Mouse (Mus musculus): ENCODE results near the gene Fam216a. TPM values are rescaled to one million over a fixed set of nuclear protein-coding genes. Genes with fewer than 3 reads are reported as not detected.

Gene Fam216a
- polyA plus RNA-seq, 1 experiment = 3.2 TPM

DNA sequence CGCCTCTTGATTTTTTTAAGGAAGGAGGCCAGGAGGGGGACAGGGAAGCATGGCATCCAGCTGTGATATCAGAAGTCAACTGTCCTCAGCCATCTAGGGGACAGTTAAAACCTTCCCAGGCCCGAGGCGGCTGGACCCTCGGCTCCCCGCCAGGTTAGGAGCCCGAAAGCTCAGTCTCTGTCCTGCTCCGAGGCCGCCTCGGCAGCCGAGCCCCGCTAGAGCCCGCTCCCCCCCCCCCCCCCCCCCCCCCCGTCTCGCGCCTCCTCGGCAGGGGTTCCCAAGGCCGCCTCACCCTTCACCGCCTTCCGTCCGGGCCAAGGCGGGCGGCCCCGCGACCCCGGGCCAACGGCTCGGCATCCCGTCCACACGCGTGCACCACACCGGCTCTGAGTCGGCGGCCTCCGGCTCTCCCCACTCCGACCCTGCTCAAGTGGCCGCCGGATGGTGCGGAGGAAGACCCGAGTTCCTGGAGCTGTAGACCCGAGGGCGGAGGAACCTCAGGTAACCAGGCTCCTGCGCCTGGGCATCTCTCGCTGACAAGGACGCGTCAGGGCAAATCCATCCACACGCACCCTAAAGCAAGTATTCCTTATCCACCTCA, 473 bp downstream of the Fam216a start, which contains the start of gene Gpn3:
Gpn3 (plus strand) TSS at position 286 of the 601 bp plus-strand sequence.
- peaks cover 2% of the 10 kb centered on the region; the same call in 1 of the 2 replicates for H3K4me1 ChIP-seq (ENCODE audit: control insufficient read depth, insufficient read depth, insufficient read length, low read length)
- 3% methylated on average over 35 of the region's 46 CpGs for WGBS
- H3K27ac ChIP-seq (ENCODE audit: insufficient read depth, low read depth, low read length) = peak within 1 kb of the TSS; percentile 62
- peaks cover 4% of the 10 kb centered on the region; the same call in 1 of the 2 replicates for H3K36me3 ChIP-seq (ENCODE audit: control insufficient read depth, insufficient read depth, low read length)
- H3K4me3 ChIP-seq (ENCODE audit: low read depth, low read length) = peak within 1 kb of the TSS; percentile 71
- no peak for TF ChIP-seq POLR2A (IDR thresholded peaks at IDR 0.05; ENCODE audit: low read depth, low read length)
- no peak for TF ChIP-seq CTCF (IDR thresholded peaks at IDR 0.05; ENCODE audit: extremely low read depth, insufficient read length, insufficient replicate concordance, low read depth, low read length)
- H3K27me3 ChIP-seq (ENCODE audit: control insufficient read depth, insufficient read depth, low read length) = no peaks in the 10 kb centered on the region

DNA sequence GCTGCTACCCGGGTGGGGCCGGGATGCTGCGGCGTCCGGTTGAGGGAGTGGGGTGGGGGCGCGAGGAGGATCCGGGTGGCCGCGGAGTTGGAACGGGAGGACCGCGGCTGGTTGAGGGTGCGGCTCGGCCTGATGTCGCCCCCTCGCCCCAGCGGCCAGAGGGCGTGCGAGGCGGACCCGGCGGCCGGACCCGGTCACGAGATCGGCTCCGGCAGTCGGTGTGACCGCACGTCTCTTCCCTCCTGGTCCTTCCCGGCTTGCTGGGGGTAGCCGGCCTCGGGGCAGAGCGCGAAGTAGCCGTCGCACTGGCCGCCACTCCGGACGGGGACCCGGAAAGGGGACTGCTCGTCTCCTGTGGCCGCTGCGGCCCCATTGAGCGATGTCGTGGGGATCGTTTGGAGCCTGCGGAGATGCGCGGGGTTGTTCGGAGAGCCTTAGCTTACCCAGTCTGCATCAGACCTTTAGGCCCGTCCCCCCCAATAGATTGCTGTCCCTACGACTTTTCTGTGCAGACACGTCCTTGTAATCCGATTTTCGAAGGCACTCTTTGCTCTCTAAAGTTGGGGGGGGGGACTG, 17.6 kb downstream of the Fam216a start:
- peak overlapping the region; percentile 55 for H3K27ac ChIP-seq (ENCODE audit: insufficient read depth, low read depth, low read length)
- peaks cover 1% of the 10 kb centered on the region; the same call in 1 of the 2 replicates for H3K36me3 ChIP-seq (ENCODE audit: control insufficient read depth, insufficient read depth, low read length)
- no peaks in the 10 kb centered on the region for H3K27me3 ChIP-seq (ENCODE audit: control insufficient read depth, insufficient read depth, low read length)
- peaks cover 3% of the 10 kb centered on the region; the same call in 1 of the 2 replicates for H3K4me1 ChIP-seq (ENCODE audit: control insufficient read depth, insufficient read depth, insufficient read length, low read length)
- TF ChIP-seq POLR2A (IDR thresholded peaks at IDR 0.05; ENCODE audit: low read depth, low read length) = no peak; the same call in 1 of the 2 replicates
- TF ChIP-seq CTCF (IDR thresholded peaks at IDR 0.05; ENCODE audit: extremely low read depth, insufficient read length, insufficient replicate concordance, low read depth, low read length) = no peak
- under 1% methylated on average over 57 of the region's 57 CpGs for WGBS
- peak overlapping the region; percentile 81 for H3K4me3 ChIP-seq (ENCODE audit: low read depth, low read length)

DNA sequence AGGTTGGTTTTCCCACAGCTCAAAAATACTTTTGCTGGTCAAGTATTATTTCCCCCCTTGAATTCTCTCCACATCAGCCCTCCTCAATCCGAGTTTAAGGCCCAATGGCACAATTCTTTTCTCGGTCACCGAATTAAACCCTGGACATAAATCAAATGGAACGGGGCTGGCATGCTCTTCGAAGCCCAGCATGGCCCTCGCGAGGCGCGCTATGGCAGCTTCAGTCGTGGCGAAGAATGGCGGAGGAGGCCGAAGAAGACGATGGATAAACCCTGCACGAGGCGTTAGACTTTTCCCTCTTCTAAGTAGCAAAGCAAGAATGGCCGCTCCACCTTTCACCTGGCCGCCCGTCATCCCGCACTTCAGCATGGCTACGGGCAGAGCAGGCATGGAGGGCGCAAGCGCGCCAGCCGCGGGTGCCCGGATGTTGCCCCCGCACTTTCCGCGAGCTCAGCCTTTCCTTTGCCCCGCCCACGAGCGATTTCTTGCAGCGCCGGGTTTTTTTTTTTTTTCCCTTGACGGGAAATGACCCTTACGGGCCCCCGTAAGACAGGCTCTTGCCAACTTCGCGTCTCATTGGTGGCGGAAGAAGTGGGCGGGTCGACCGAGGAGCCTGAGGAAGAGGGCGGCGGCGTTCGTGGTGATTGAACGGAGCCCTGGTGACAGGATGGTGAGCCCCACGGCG, 18.2 kb downstream of the Fam216a start, which contains the start of the genes Rad9b and Vps29:
Rad9b (minus strand) TSS at position 427 of the 685 bp plus-strand sequence.
Vps29 (plus strand) TSS at position 563 of the 685 bp plus-strand sequence.
- Histone ChIP-seq H3K4me1 (ENCODE audit: control insufficient read depth, insufficient read depth, insufficient read length, low read length) (peaks cover 3% of the 10 kb centered on the region; the same call in 1 of the 2 replicates), H3K27ac (ENCODE audit: insufficient read depth, low read depth, low read length) (peak within 1 kb of the TSS; percentile 55), H3K27me3 (ENCODE audit: control insufficient read depth, insufficient read depth, low read length) (no peaks in the 10 kb centered on the region), H3K36me3 (ENCODE audit: control insufficient read depth, insufficient read depth, low read length) (peaks cover 1% of the 10 kb centered on the region; the same call in 1 of the 2 replicates), H3K4me3 (ENCODE audit: low read depth, low read length) (peak within 1 kb of the TSS; percentile 81)
- WGBS = under 1% methylated on average over 51 of the region's 51 CpGs
- no peak; the same call in 1 of the 2 replicates for TF ChIP-seq POLR2A (IDR thresholded peaks at IDR 0.05; ENCODE audit: low read depth, low read length)
- TF ChIP-seq CTCF (IDR thresholded peaks at IDR 0.05; ENCODE audit: extremely low read depth, insufficient read length, insufficient replicate concordance, low read depth, low read length) = no peak

DNA sequence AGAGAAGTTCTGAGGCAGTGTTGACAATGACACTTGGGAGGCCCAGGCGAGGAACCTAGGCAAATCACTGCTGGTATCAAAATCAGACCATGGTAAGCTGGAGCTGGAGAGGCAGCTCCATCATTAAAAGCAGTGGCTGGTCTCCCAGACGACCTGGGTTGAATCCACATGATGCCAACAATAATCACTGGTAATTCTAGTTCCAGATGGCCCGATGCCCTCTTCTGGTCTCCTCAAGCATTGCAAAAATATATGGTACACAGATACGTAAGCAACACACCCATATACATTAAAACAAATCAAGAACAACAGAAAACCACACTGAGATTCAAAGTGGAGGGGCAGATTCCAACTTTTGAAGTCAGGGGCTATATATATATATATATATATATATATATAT, 26.4 kb downstream of the Fam216a start:
- 81% methylated on average over 4 of the region's 4 CpGs for WGBS
- no peak for TF ChIP-seq POLR2A (IDR thresholded peaks at IDR 0.05; ENCODE audit: low read depth, low read length)
- no peak for TF ChIP-seq CTCF (IDR thresholded peaks at IDR 0.05; ENCODE audit: extremely low read depth, insufficient read length, insufficient replicate concordance, low read depth, low read length)
- Histone ChIP-seq H3K27me3 (ENCODE audit: control insufficient read depth, insufficient read depth, low read length) (no peaks in the 10 kb centered on the region), H3K4me1 (ENCODE audit: control insufficient read depth, insufficient read depth, insufficient read length, low read length) (peaks cover 3% of the 10 kb centered on the region; the same call in 1 of the 2 replicates), H3K36me3 (ENCODE audit: control insufficient read depth, insufficient read depth, low read length) (no peaks in the 10 kb centered on the region), H3K27ac (ENCODE audit: insufficient read depth, low read depth, low read length) (no peak overlapping the region), H3K4me3 (ENCODE audit: low read depth, low read length) (no peak overlapping the region)

DNA sequence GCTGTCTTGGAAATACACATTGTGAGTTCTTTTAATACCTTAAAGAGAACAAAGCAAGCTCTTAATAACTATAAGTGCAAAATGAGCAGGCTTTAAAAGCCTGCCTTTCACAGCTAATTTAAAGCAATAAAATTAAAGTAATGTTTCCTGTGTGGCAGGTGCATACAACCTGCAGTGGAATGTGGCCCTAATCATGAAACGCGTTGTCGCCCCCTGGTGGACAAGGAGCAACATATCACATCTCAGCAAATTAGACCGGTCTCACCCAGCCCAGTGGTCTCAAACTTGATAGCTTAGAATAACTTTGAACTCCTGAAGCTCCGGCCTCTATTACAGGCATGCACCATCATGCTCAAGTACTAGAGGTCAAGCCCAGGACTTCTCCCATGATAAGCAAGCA, 27.9 kb downstream of the Fam216a start:
- WGBS = 3% methylated on average over 5 of the region's 5 CpGs
- H3K4me3 ChIP-seq (ENCODE audit: low read depth, low read length) = no peak overlapping the region
- TF ChIP-seq CTCF (IDR thresholded peaks at IDR 0.05; ENCODE audit: extremely low read depth, insufficient read length, insufficient replicate concordance, low read depth, low read length) = peak; percentile 94; the same call in 1 of the 2 replicates
- no peak for TF ChIP-seq POLR2A (IDR thresholded peaks at IDR 0.05; ENCODE audit: low read depth, low read length)
- H3K27me3 ChIP-seq (ENCODE audit: control insufficient read depth, insufficient read depth, low read length) = no peaks in the 10 kb centered on the region
- no peaks in the 10 kb centered on the region for H3K36me3 ChIP-seq (ENCODE audit: control insufficient read depth, insufficient read depth, low read length)
- peak overlapping the region; percentile 70 for H3K27ac ChIP-seq (ENCODE audit: insufficient read depth, low read depth, low read length)
- H3K4me1 ChIP-seq (ENCODE audit: control insufficient read depth, insufficient read depth, insufficient read length, low read length) = peaks cover 3% of the 10 kb centered on the region; the same call in 1 of the 2 replicates

DNA sequence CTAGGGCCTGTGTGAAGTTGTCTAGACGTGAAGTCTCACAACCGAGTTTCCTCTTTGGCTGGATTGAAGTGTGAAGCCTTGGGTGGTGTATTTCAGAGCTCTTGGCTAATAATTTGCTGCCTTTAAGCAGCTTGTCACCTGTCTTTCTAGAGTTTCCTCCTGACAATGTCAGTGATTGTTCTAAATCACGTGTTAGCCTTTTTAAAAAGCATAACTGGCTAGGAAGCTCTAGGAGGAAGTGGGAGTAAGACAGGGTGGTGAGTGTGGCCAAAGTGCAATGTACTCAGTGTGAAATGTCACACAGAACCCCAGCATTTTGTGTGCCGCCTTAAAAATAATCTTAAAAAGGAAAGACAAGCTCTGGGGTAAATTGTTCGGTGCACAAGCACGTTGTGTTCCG, 28.4 kb downstream of the Fam216a start:
- 16% methylated on average over 7 of the region's 7 CpGs for WGBS
- TF ChIP-seq POLR2A (IDR thresholded peaks at IDR 0.05; ENCODE audit: low read depth, low read length) (no peak), CTCF (IDR thresholded peaks at IDR 0.05; ENCODE audit: extremely low read depth, insufficient read length, insufficient replicate concordance, low read depth, low read length) (no peak)
- Histone ChIP-seq H3K36me3 (ENCODE audit: control insufficient read depth, insufficient read depth, low read length) (no peaks in the 10 kb centered on the region), H3K4me3 (ENCODE audit: low read depth, low read length) (no peak overlapping the region), H3K27me3 (ENCODE audit: control insufficient read depth, insufficient read depth, low read length) (no peaks in the 10 kb centered on the region), H3K4me1 (ENCODE audit: control insufficient read depth, insufficient read depth, insufficient read length, low read length) (peaks cover 3% of the 10 kb centered on the region; the same call in 1 of the 2 replicates), H3K27ac (ENCODE audit: insufficient read depth, low read depth, low read length) (peak overlapping the region; percentile 70)
